Mouse (Mus musculus): ENCODE results near the gene Tbx10. TPM values are rescaled to one million over a fixed set of nuclear protein-coding genes. Genes with fewer than 3 reads are reported as not detected.

The Tbx10 gene
- polyA plus RNA-seq (2014; fragmentation: Illumina TruSeq; extraction: RNeasy Lipid Tissue Mini Kit (QIAGEN cat#74804); ENCODE audit: low replicate concordance), result not detected

GRCm38 (mm10) chr19:3992416-3992815, at the start of gene Tbx10:
Gene Tbx10, plus strand, starts transcription at chr19:3992752.

GRCm38 (mm10) chr19:3958470-3958869, 34.1 kb upstream of the Tbx10 start, which contains the start of gene Aldh3b3:
Gene Aldh3b3, plus strand, starts transcription at chr19:3958645.

GRCm38 (mm10) chr19:3972229-3972628, 20.3 kb upstream of the Tbx10 start, which contains the start of gene Aldh3b2:
Gene Aldh3b2, plus strand, starts transcription at chr19:3972328.

GRCm38 (mm10) chr19:3986334-3986733, 6.2 kb upstream of the Tbx10 start, which contains the start of gene Acy3:
Gene Acy3, plus strand, starts transcription at chr19:3986570.

GRCm38 (mm10) chr19:4000119-4000900, 7.8 kb downstream of the Tbx10 start, which contains the start of the genes Nudt8 and Gm49405:
Gene Nudt8, plus strand, starts transcription at chr19:4000580.
Gene Gm49405, plus strand, starts transcription at chr19:4000626.

GRCm38 (mm10) chr19:4003112-4003511, 10.6 kb downstream of the Tbx10 start, which contains the start of gene Doc2g:
Gene Doc2g, plus strand, starts transcription at chr19:4003313.

GRCm38 (mm10) chr19:4012432-4013022, 20.0 kb downstream of the Tbx10 start, which contains the start of gene Ndufv1:
Gene Ndufv1, minus strand, starts transcription at chr19:4012806.

GRCm38 (mm10) chr19:4037788-4038232, 45.3 kb downstream of the Tbx10 start, which contains the start of gene Gstp1:
Gene Gstp1, minus strand, starts transcription at chr19:4037985.

GRCm38 (mm10) chr19:4045966-4046865, 53.7 kb downstream of the Tbx10 start, which contains the start of gene Gstp2:
Gene Gstp2, minus strand, starts transcription at chr19:4046023.

Other genes starting within 250 kb of the Tbx10 start
- gene Kmt5b, start 225.3 kb upstream of the Tbx10 start, polyA plus RNA-seq (2014; fragmentation: Illumina TruSeq; extraction: RNeasy Lipid Tissue Mini Kit (QIAGEN cat#74804); ENCODE audit: low replicate concordance), result 149 TPM
- 266 TPM for gene Chka, start 141.0 kb upstream of the Tbx10 start, polyA plus RNA-seq (2014; fragmentation: Illumina TruSeq; extraction: RNeasy Lipid Tissue Mini Kit (QIAGEN cat#74804); ENCODE audit: low replicate concordance)
- gene Tcirg1, start 85.6 kb upstream of the Tbx10 start, polyA plus RNA-seq (2014; fragmentation: Illumina TruSeq; extraction: RNeasy Lipid Tissue Mini Kit (QIAGEN cat#74804); ENCODE audit: low replicate concordance), result 1.8 TPM
- gene Ndufs8, start 80.0 kb upstream of the Tbx10 start, polyA plus RNA-seq (2014; fragmentation: Illumina TruSeq; extraction: RNeasy Lipid Tissue Mini Kit (QIAGEN cat#74804); ENCODE audit: low replicate concordance), result 0.63 TPM
- gene Aldh3b1, start 62.9 kb upstream of the Tbx10 start, polyA plus RNA-seq (2014; fragmentation: Illumina TruSeq; extraction: RNeasy Lipid Tissue Mini Kit (QIAGEN cat#74804); ENCODE audit: low replicate concordance), result 1.9 TPM
- 0.33 TPM for gene Unc93b1, start 57.6 kb upstream of the Tbx10 start, polyA plus RNA-seq (2014; fragmentation: Illumina TruSeq; extraction: RNeasy Lipid Tissue Mini Kit (QIAGEN cat#74804); ENCODE audit: low replicate concordance)
- gene Aldh3b3, start 34.1 kb upstream of the Tbx10 start, polyA plus RNA-seq (2014; fragmentation: Illumina TruSeq; extraction: RNeasy Lipid Tissue Mini Kit (QIAGEN cat#74804); ENCODE audit: low replicate concordance), result not detected
- gene Aldh3b2, start 20.4 kb upstream of the Tbx10 start, polyA plus RNA-seq (2014; fragmentation: Illumina TruSeq; extraction: RNeasy Lipid Tissue Mini Kit (QIAGEN cat#74804); ENCODE audit: low replicate concordance), result not detected
- 5.0 TPM for gene Acy3, start 6.2 kb upstream of the Tbx10 start, polyA plus RNA-seq (2014; fragmentation: Illumina TruSeq; extraction: RNeasy Lipid Tissue Mini Kit (QIAGEN cat#74804); ENCODE audit: low replicate concordance)
- not detected for gene Nudt8, start 7.8 kb downstream of the Tbx10 start, polyA plus RNA-seq (2014; fragmentation: Illumina TruSeq; extraction: RNeasy Lipid Tissue Mini Kit (QIAGEN cat#74804); ENCODE audit: low replicate concordance)
- 0.19 TPM for gene Gm49405, start 7.9 kb downstream of the Tbx10 start, polyA plus RNA-seq (2014; fragmentation: Illumina TruSeq; extraction: RNeasy Lipid Tissue Mini Kit (QIAGEN cat#74804); ENCODE audit: low replicate concordance)
- not detected for gene Doc2g, start 10.6 kb downstream of the Tbx10 start, polyA plus RNA-seq (2014; fragmentation: Illumina TruSeq; extraction: RNeasy Lipid Tissue Mini Kit (QIAGEN cat#74804); ENCODE audit: low replicate concordance)
- 2.5 TPM for gene Ndufv1, start 20.1 kb downstream of the Tbx10 start, polyA plus RNA-seq (2014; fragmentation: Illumina TruSeq; extraction: RNeasy Lipid Tissue Mini Kit (QIAGEN cat#74804); ENCODE audit: low replicate concordance)
- gene Gstp1, start 45.2 kb downstream of the Tbx10 start, polyA plus RNA-seq (2014; fragmentation: Illumina TruSeq; extraction: RNeasy Lipid Tissue Mini Kit (QIAGEN cat#74804); ENCODE audit: low replicate concordance), result 15.3 TPM
- 8.5 TPM for gene Gstp2, start 53.3 kb downstream of the Tbx10 start, polyA plus RNA-seq (2014; fragmentation: Illumina TruSeq; extraction: RNeasy Lipid Tissue Mini Kit (QIAGEN cat#74804); ENCODE audit: low replicate concordance)
- not detected for gene Gstp3, start 66.8 kb downstream of the Tbx10 start, polyA plus RNA-seq (2014; fragmentation: Illumina TruSeq; extraction: RNeasy Lipid Tissue Mini Kit (QIAGEN cat#74804); ENCODE audit: low replicate concordance)
- gene Cabp2, start 88.8 kb downstream of the Tbx10 start, polyA plus RNA-seq (2014; fragmentation: Illumina TruSeq; extraction: RNeasy Lipid Tissue Mini Kit (QIAGEN cat#74804); ENCODE audit: low replicate concordance), result not detected
- gene Cdk2ap2, start 104.4 kb downstream of the Tbx10 start, polyA plus RNA-seq (2014; fragmentation: Illumina TruSeq; extraction: RNeasy Lipid Tissue Mini Kit (QIAGEN cat#74804); ENCODE audit: low replicate concordance), result 2.9 TPM
- 0.93 TPM for gene Pitpnm1, start 107.2 kb downstream of the Tbx10 start, polyA plus RNA-seq (2014; fragmentation: Illumina TruSeq; extraction: RNeasy Lipid Tissue Mini Kit (QIAGEN cat#74804); ENCODE audit: low replicate concordance)
- gene Aip, start 133.1 kb downstream of the Tbx10 start, polyA plus RNA-seq (2014; fragmentation: Illumina TruSeq; extraction: RNeasy Lipid Tissue Mini Kit (QIAGEN cat#74804); ENCODE audit: low replicate concordance), result not detected
- not detected for gene Gpr152, start 147.0 kb downstream of the Tbx10 start, polyA plus RNA-seq (2014; fragmentation: Illumina TruSeq; extraction: RNeasy Lipid Tissue Mini Kit (QIAGEN cat#74804); ENCODE audit: low replicate concordance)
- gene Cabp4, start 151.3 kb downstream of the Tbx10 start, polyA plus RNA-seq (2014; fragmentation: Illumina TruSeq; extraction: RNeasy Lipid Tissue Mini Kit (QIAGEN cat#74804); ENCODE audit: low replicate concordance), result 0.71 TPM
- gene Coro1b, start 155.9 kb downstream of the Tbx10 start, polyA plus RNA-seq (2014; fragmentation: Illumina TruSeq; extraction: RNeasy Lipid Tissue Mini Kit (QIAGEN cat#74804); ENCODE audit: low replicate concordance), result 9.9 TPM
- gene Ptprcap, start 160.9 kb downstream of the Tbx10 start, polyA plus RNA-seq (2014; fragmentation: Illumina TruSeq; extraction: RNeasy Lipid Tissue Mini Kit (QIAGEN cat#74804); ENCODE audit: low replicate concordance), result 1.9 TPM
- gene Rps6kb2, start 170.6 kb downstream of the Tbx10 start, polyA plus RNA-seq (2014; fragmentation: Illumina TruSeq; extraction: RNeasy Lipid Tissue Mini Kit (QIAGEN cat#74804); ENCODE audit: low replicate concordance), result 1.9 TPM
- 0.67 TPM for gene Carns1, start 182.7 kb downstream of the Tbx10 start, polyA plus RNA-seq (2014; fragmentation: Illumina TruSeq; extraction: RNeasy Lipid Tissue Mini Kit (QIAGEN cat#74804); ENCODE audit: low replicate concordance)
- gene Tbc1d10c, start 198.5 kb downstream of the Tbx10 start, polyA plus RNA-seq (2014; fragmentation: Illumina TruSeq; extraction: RNeasy Lipid Tissue Mini Kit (QIAGEN cat#74804); ENCODE audit: low replicate concordance), result 0.56 TPM
- 39.0 TPM for gene Ppp1ca, start 199.3 kb downstream of the Tbx10 start, polyA plus RNA-seq (2014; fragmentation: Illumina TruSeq; extraction: RNeasy Lipid Tissue Mini Kit (QIAGEN cat#74804); ENCODE audit: low replicate concordance)
- gene Rad9a, start 208.9 kb downstream of the Tbx10 start, polyA plus RNA-seq (2014; fragmentation: Illumina TruSeq; extraction: RNeasy Lipid Tissue Mini Kit (QIAGEN cat#74804); ENCODE audit: low replicate concordance), result 1.7 TPM
- 0.33 TPM for gene Clcf1, start 221.5 kb downstream of the Tbx10 start, polyA plus RNA-seq (2014; fragmentation: Illumina TruSeq; extraction: RNeasy Lipid Tissue Mini Kit (QIAGEN cat#74804); ENCODE audit: low replicate concordance)
- gene AC109138.7, start 221.6 kb downstream of the Tbx10 start, polyA plus RNA-seq (2014; fragmentation: Illumina TruSeq; extraction: RNeasy Lipid Tissue Mini Kit (QIAGEN cat#74804); ENCODE audit: low replicate concordance), result not detected
- gene Pold4, start 239.1 kb downstream of the Tbx10 start, polyA plus RNA-seq (2014; fragmentation: Illumina TruSeq; extraction: RNeasy Lipid Tissue Mini Kit (QIAGEN cat#74804); ENCODE audit: low replicate concordance), result not detected